Mouse (Mus musculus) layer of hippocampus, adult 8-10 months (tissue): Measurements from ENCODE around the gene Plcb4. TPM values are rescaled to one million over a fixed set of nuclear protein-coding genes. Genes with fewer than 3 reads are reported as not detected.

Experiments
- DNase-seq, 2 experiments: peaks; one replicate each; pipeline ENCODE4 v3.0.0; 2022; ENCODE audit warnings: low spot score in 2 of 2
- total RNA-seq, 4 experiments: library from RNA; stranded (reverse); gene quantifications; 2 replicates each; pipeline ENCODE4 v1.2.4; 2022

Plcb4 gene
- 10 to 100 TPM; 18.2 to 34.6 (median 22.3) TPM for total RNA-seq

- peak; percentile 59 to 66 for DNase-seq
Measured at GRCm38 (mm10) chr2:135658486-135659390, at the start of gene Plcb4. Gene Plcb4, plus strand, starts transcription at chr2:135659011.

DNA sequence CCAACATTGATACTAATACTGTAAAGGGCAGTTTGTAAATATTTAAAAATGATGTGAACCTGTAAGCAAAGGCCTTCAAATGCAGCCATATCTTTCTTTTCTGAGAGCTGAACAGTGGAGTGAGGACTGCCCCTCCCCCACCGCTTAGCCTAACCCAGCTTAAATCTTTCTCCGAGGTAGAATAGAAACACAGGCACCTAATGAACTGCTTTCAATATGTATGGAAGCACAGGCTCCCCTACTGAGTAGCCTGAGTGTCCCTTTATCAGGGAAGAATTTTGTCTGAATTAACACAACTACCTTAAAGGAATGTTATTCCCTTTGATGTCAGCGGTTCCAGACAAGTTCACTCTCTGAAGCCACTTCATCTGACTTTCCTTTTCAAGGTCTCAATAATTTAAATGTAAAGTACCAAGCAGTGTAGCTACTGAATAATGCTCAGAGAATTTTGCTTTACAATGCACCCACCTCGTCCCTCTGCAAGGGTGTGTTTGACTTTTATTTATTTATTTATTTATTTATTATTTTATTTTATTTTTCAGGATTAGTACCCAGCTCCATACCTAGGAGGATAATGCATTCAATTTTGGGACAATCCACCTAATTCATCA is 44.1 kb upstream of the Plcb4 start:
- DNase-seq: no peak

- DNase-seq: no peak
Measured at GRCm38 (mm10) chr2:135616090-135616489, 42.7 kb upstream of the Plcb4 start.

DNA sequence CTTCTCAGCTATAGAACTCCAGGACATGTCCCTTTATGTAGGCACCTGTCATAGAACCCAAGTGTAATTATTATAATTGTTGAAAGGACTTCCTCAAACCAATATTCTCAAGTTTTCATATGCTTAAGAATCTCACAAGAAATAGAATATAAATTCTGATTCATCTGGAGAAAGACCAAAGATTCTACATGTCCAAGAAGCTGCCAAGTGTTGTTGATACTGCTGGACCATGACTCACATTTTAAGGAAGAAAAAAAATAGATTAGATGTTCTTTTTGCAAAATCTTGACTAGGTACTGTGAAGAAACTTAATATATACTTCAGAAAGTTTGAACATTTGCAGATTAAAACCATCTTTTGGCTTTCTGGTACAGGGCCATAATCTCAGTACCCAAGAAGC is 40.3 kb upstream of the Plcb4 start:
- DNase-seq: no peak

GRCm38 (mm10) chr2:135619956-135620355 is 38.9 kb upstream of the Plcb4 start:
- DNase-seq: peak in 1 of 2 experiments; percentile 2

DNA sequence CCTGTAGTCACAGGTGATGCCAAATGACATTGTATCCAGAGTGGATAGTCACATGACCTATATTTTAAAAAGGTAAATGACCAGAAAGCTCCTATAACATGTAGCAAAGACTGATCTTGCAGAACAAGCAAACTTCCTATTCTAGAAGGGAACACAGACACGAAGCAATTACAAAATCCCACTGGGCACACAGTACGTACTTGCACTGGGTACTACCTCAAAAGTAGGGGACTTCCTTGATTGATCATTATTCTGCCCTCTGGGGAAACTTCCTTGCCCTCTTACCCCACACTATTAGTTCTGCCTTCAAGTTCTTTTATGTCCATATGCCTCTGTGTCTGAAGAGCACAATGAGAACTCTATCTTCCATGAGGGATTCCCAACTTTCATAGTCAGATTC is 31.0 kb upstream of the Plcb4 start:
- no peak for DNase-seq

DNA sequence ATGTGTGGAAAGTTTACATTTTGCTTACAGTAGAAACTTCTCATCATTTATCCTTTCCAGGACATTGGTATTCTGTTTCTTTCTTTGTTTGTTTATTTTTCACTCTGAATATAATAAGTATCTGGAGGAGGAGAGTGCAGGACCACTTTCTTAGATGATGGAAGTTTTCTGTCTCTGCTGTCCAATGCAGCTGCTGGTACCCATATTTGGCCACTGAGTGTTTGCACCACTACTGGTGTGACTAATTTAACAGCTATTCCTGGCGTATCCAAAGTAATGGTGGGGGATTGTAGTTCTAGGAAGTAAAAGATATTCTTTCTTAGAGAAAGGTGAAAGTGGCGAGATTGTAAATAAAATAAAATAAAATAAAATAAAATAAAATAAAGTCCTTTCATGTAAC is 21.6 kb upstream of the Plcb4 start:
- DNase-seq: no peak

- no peak for DNase-seq
Measured at GRCm38 (mm10) chr2:135641002-135641401, 17.8 kb upstream of the Plcb4 start.

- no peak for DNase-seq
Measured at GRCm38 (mm10) chr2:135641636-135642035, 17.2 kb upstream of the Plcb4 start.

DNA sequence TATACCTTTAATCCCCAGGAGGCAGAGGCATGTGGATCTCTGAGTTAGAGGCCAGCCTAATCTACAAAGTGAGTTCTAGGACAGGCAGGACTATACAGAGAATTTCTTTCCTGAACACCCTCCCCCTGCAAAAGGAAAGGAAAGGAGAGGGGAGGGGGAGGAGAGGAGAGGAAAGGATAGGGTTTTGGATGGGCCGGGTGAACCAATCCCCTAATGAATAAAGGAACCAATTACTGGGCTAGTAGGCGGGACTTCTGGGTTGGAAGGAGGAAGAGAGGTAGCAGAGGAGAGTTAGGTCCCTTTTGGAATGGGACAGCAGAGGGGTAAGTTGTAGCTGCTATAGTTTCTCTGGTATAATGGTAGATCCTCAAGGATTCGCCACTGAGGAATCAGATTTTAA is 12.6 kb upstream of the Plcb4 start:
- no peak for DNase-seq

GRCm38 (mm10) chr2:135646654-135647053 is 12.2 kb upstream of the Plcb4 start:
- no peak for DNase-seq

GRCm38 (mm10) chr2:135647985-135648384 is 10.8 kb upstream of the Plcb4 start:
- DNase-seq: no peak

DNA sequence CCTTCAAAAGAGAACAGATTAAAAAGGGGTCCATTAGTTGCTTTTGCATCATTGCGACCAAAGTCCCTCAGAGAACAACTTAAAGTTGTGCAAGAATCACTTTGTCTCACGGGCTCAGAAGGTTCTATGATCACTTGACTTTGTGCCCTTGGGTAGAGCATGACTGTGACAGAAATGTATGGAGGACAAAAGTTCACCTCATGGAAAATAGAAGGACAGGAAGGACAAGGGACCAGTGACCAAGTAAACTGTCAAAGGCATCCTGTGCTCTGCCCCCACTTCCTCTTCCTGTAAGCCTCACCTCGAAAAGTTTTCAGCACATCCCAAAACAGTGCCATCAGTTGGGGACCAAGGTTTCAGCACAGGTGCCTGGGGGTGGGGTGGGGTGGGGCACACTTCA is 7.9 kb upstream of the Plcb4 start:
- DNase-seq: no peak

DNA sequence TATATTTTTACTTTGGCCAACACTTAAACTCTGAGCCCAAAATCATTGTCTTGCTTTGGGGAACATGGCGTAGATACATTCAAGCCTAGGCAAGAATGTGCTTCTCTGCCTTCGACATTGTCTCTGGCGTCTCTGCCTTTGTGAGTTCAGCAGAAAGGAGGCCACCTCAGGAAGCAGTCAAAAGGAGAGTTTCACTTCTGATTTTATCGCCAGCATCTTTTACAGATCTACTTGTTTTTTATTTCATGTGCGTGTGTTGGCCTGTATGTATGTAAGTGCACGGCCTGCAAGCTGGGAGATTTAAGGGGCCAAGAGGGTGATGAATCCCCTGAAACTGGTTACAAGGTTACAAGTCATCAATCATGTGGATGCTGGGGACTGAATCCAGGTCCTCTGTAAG is 6.8 kb upstream of the Plcb4 start:
- DNase-seq: no peak

GRCm38 (mm10) chr2:135652451-135652850 is 6.4 kb upstream of the Plcb4 start:
- DNase-seq: no peak

DNA sequence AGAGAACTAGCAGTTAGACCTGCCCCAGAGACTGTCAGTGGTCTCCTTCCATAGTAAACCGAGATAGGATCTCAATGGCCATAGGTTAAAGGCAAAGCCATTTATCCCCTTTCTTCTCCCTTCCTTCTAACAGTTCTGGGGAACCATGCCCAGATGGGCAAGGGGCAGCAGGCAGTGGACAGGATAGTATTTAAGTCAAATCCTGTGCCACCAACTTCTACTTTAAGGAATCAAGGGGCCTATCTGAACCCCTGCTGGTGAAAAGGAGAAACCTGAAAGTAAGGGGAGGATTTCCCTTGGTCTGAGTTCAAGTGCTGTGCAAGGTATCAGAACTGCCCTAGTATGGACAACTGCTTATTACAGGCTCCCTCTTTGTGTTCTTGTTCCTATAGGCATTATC is 2.9 kb upstream of the Plcb4 start:
- DNase-seq: no peak

GRCm38 (mm10) chr2:135656586-135656985 is 2.2 kb upstream of the Plcb4 start:
- DNase-seq: no peak

DNA sequence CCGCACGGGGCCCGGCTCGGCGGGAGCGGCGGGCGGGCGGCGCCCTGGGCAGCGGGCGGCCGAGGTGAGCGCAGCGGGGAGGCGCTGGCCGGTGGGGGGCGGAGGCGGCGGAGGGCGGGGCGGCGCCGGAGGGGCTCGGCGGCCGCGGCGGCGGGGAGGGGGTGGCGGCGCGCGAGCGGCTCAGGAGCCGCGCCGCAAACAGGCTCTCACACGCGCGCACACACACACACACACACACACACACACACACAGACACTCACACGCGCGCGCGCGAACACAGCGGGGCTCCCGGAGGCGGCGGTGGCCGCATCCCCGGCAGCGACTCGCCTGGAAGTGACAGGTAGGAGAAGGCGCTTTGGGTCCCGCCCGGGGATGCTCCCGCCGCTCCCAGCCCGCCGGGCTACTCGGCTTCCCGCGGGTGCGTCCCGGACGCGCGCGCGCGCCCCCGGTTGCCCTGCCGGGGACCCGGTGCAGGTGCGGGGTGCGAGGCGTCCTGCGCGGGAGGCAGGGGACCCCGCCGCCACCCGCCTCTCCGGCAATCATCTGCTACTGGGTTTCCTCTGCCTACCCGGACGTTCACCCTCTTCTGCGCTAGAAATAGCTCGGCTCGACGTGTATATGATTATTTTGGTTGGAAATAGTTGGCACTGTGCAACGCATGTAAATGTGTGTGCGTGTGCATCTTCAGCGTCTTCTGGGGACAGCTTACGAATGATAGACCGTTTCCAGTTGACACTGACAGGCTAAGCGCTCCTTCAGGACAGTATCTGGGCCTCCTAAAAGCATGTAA is 775 bp downstream of the Plcb4 start:
- DNase-seq: peak; percentile 5 to 6

- DNase-seq: no peak
Measured at GRCm38 (mm10) chr2:135660816-135661215, 2.0 kb downstream of the Plcb4 start.

- no peak for DNase-seq
Measured at GRCm38 (mm10) chr2:135663785-135664184, 5.0 kb downstream of the Plcb4 start.

GRCm38 (mm10) chr2:135667496-135667895 is 8.7 kb downstream of the Plcb4 start:
- DNase-seq: no peak
